Mouse (Mus musculus): ENCODE data around the gene Grap2. TPM values are rescaled to one million over a fixed set of nuclear protein-coding genes. Genes with fewer than 3 reads are reported as not detected.

The Grap2 gene
- polyA plus RNA-seq, 1 experiment from 2014 or later, result 0.35 TPM

DNA sequence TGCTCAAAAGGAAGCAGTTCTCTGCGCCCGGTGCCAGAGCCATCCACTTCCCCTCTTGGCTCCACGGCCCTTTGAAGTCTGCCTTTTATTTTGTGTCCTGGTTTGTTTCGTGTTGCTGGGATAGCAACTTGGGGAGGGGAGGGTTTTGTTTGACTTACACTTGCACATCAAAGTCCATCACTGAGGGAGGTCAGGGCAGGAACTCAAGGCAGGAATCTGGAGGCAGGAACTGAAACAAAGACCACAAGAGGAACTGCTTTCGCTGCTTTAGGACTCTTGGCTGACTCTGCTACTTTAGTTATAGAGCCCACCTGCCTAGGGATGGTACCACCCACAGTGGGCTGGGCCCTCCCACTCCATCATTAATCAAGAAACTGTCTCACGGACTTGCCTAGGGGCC, 54.1 kb downstream of the Grap2 start:
- no peak overlapping the region for H3K4me2 ChIP-seq
- no peak overlapping the region for H3K4me3 ChIP-seq (replicated peaks)
- 50% methylated on average over 6 of the region's 6 CpGs for WGBS
- ATAC-seq (ENCODE audit: low FRiP score), result no peak
- no peaks in the 10 kb centered on the region for H3K36me3 ChIP-seq
- no peaks in the 10 kb centered on the region for H3K27me3 ChIP-seq (replicated peaks)
- no peak overlapping the region for H3K27ac ChIP-seq (replicated peaks)
- H3K9ac ChIP-seq (replicated peaks), result no peak overlapping the region
- no peaks in the 10 kb centered on the region for H3K9me3 ChIP-seq (replicated peaks)
- H3K4me1 ChIP-seq, result peaks cover 3% of the 10 kb centered on the region; the same call in 1 of the 2 replicates

DNA sequence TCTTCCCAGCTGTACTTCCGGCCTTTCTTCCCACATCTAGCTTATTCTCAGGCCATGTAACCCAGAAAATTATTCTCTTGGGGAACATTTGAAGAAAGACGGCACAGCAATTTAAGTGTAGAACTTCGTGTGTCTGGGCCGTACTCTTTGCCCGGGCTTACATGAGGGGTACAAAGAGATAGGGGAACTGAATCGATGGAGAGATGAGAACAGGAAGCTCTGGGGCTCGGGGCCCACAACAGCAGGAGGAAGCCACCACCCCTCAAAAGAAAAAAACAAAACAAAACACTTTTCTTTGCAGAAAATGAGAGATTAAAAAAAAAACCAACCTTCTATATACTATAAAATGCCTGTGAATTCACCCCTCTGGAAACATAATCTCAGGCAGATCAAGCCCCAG, 57.8 kb downstream of the Grap2 start:
- Histone ChIP-seq H3K9ac (replicated peaks) (no peak overlapping the region), H3K27me3 (replicated peaks) (no peaks in the 10 kb centered on the region), H3K4me1 (no peaks in the 10 kb centered on the region; the same call in 1 of the 2 replicates), H3K36me3 (no peaks in the 10 kb centered on the region), H3K4me2 (no peak overlapping the region), H3K4me3 (replicated peaks) (no peak overlapping the region), H3K9me3 (replicated peaks) (no peaks in the 10 kb centered on the region), H3K27ac (replicated peaks) (no peak overlapping the region)
- ATAC-seq (ENCODE audit: low FRiP score), result no peak
- WGBS, result 72% methylated on average over 7 of the region's 7 CpGs

DNA sequence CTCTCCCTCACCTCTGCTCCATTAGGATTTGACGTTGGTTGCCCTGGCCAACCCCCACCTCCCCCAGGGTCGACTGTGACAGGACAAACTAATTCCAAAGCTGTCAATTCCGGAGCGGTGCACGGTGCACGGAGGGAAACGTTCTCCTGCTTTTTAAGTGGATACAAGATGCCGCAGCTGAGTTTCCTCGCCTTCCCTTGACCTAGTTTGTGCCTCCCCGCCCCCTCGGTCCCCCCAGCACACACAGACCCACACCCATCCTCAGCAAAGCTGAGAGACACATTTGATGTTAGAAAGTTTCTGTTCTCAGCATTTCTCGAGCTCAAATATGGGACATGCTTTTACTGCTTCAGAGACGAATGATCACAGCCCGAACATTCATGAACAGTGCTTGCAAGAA, 58.3 kb downstream of the Grap2 start:
- WGBS, result 62% methylated on average over 14 of the region's 14 CpGs
- no peak overlapping the region for H3K9ac ChIP-seq (replicated peaks)
- no peaks in the 10 kb centered on the region for H3K36me3 ChIP-seq
- ATAC-seq (ENCODE audit: low FRiP score), result no peak
- H3K27me3 ChIP-seq (replicated peaks), result no peaks in the 10 kb centered on the region
- no peak overlapping the region for H3K4me3 ChIP-seq (replicated peaks)
- H3K27ac ChIP-seq (replicated peaks), result no peak overlapping the region
- no peak overlapping the region for H3K4me2 ChIP-seq
- no peaks in the 10 kb centered on the region; the same call in 1 of the 2 replicates for H3K4me1 ChIP-seq
- H3K9me3 ChIP-seq (replicated peaks), result no peaks in the 10 kb centered on the region

DNA sequence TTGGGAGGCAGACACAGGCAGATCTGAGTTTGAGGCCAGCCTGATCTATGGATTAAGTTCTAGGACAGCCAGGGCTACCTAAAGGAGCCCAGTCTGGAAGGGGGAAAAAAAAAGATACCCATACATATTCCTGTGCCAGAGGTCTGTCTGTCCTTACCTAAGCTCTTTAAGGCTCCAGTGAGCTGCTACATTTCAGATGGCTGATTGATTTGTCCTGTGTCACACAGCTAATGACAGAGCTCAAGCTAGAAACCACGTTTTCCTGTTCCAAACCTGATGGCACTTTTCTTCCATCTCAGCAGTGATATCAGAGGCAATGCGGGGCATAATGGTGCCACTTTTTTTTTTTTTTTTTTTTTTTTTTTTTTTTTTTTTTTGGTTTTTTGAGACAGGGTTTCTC, 58.9 kb downstream of the Grap2 start:
- no peak overlapping the region for H3K9ac ChIP-seq (replicated peaks)
- H3K4me1 ChIP-seq, result no peaks in the 10 kb centered on the region; the same call in 1 of the 2 replicates
- no peaks in the 10 kb centered on the region for H3K36me3 ChIP-seq
- no peak overlapping the region for H3K4me3 ChIP-seq (replicated peaks)
- no peak overlapping the region for H3K27ac ChIP-seq (replicated peaks)
- H3K27me3 ChIP-seq (replicated peaks), result no peaks in the 10 kb centered on the region
- H3K9me3 ChIP-seq (replicated peaks), result no peaks in the 10 kb centered on the region
- H3K4me2 ChIP-seq, result no peak overlapping the region
- no peak for ATAC-seq (ENCODE audit: low FRiP score)
- WGBS, result 88% methylated on average over 2 of the region's 2 CpGs

- no peak overlapping the region for H3K9ac ChIP-seq (replicated peaks)
Observed at GRCm38 (mm10) chr15:80632280-80632893, 60.0 kb downstream of the Grap2 start.

DNA sequence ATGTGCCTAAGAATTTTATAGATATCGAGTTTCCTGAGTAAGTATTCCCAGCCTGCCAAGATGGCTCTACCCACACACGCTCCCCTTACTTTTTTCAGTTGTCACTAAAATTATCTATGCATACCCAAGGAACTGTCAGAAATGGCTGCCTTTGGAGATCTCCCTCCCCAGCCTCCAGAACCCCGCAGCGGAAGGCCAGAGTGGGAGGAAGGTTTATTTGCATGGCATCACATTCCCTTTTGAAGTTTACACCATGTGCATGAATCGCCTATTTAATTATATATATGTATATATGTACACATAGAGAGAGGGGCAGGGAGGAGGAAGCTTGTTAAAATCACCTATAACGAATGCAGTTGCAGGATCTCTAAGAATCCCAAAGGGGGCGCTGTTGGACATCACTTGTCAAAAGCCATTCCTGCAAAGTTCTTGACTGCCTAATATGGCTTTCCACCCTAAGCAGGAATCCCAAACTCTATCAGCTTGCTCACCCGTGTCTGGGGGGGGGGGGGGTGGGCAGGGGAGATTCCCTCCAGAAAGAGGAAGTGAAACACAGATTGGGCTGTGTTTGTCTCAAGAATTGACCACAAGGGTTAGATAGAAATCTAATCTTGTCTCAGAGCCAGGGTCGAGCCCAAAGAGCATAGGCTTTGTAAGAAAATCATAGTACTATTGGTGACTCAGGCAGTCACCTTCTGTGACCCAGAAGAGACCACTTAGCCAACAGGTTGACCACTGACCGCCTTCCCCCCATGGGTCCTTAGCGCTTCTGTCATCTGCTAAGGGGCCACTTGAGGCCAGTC, 62.2 kb downstream of the Grap2 start:
- Histone ChIP-seq H3K9me3 (replicated peaks) (no peaks in the 10 kb centered on the region), H3K36me3 (no peaks in the 10 kb centered on the region), H3K27ac (replicated peaks) (no peak overlapping the region), H3K27me3 (replicated peaks) (no peaks in the 10 kb centered on the region), H3K4me1 (no peaks in the 10 kb centered on the region; the same call in 1 of the 2 replicates), H3K4me3 (replicated peaks) (no peak overlapping the region), H3K9ac (replicated peaks) (no peak overlapping the region), H3K4me2 (no peak overlapping the region)
- WGBS, result 69% methylated on average over 11 of the region's 11 CpGs
- ATAC-seq (ENCODE audit: low FRiP score), result no peak

More at GRCm38 (mm10) chr15:80632280-80632893, 60.0 kb downstream of the Grap2 start:
- no peak overlapping the region for H3K4me2 ChIP-seq
- no peaks in the 10 kb centered on the region for H3K27me3 ChIP-seq (replicated peaks)
- ATAC-seq (ENCODE audit: low FRiP score), result no peak
- no peaks in the 10 kb centered on the region; the same call in 1 of the 2 replicates for H3K4me1 ChIP-seq
- H3K36me3 ChIP-seq, result no peaks in the 10 kb centered on the region
- H3K9me3 ChIP-seq (replicated peaks), result no peaks in the 10 kb centered on the region
- WGBS, result 90% methylated on average over 13 of the region's 13 CpGs
- no peak overlapping the region for H3K4me3 ChIP-seq (replicated peaks)
- H3K27ac ChIP-seq (replicated peaks), result no peak overlapping the region

DNA sequence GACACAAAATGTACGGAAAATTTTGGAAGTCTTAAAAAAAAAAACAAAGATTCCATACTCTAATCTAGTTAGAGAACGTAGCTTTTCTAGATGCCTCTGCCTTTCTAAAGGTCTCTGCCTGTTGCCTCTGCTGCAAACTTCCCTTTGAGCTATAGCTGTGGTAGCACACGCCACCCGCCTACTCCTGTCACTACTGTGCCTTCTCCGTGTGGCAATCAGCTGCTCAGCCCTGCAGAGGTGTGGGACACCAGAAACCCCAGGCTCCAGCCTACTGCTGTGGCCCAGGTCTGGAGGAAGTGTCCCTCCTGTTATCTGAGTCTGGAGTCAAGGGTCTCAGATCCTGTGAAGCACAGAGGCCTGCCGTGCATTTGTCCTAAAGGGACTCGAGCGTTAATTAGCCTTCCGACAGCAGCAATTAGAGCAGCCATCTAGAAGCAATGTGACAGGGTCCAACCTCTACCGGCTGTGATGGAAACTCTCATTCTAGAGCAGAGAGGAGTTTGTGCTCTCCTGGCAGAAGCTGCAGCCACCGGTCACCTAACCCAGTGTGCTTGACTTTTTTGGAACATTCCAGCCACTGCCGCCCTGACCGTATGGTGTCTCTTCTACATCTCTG, 64.5 kb downstream of the Grap2 start:
- H3K9ac ChIP-seq (replicated peaks), result no peak overlapping the region
- no peak overlapping the region for H3K4me3 ChIP-seq (replicated peaks)
- no peak for ATAC-seq (ENCODE audit: low FRiP score)
- no peaks in the 10 kb centered on the region for H3K27me3 ChIP-seq (replicated peaks)
- H3K36me3 ChIP-seq, result no peaks in the 10 kb centered on the region
- H3K9me3 ChIP-seq (replicated peaks), result no peaks in the 10 kb centered on the region
- WGBS, result 55% methylated on average over 13 of the region's 13 CpGs
- H3K27ac ChIP-seq (replicated peaks), result no peak overlapping the region
- H3K4me2 ChIP-seq, result no peak overlapping the region
- no peaks in the 10 kb centered on the region for H3K4me1 ChIP-seq

DNA sequence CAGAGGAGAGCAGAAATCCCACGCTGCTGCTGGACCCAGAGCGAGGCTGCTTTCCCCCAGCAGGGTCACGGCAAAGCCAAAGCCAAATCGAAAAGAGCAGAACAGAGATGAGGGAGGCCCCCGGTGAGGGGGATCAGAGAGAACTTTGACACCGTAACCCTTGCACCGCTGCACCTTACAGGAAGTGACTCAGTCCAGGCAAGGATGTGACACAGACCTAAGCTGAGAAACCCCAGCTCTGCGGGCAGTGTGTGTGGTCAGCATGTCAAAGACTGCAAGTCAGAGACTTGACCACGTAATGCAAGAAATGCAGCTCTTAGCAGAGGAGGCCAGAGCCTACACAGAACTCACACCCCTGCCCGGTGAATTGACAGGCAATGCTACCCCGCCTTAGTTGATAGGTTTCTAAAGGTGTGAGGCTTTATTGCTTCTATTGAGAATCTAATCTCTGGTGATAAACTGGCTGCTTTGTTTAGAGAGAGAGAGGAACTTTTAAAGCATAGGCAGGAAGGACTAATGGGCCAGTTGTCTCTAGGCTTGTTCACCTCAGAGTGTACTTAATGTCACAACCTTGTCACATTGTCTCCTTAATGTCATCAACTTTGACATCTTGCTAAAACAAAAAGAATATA, 66.8 kb downstream of the Grap2 start:
- Histone ChIP-seq H3K27me3 (replicated peaks) (no peaks in the 10 kb centered on the region), H3K27ac (replicated peaks) (no peak overlapping the region), H3K4me2 (no peak overlapping the region), H3K4me1 (no peaks in the 10 kb centered on the region; the same call in 1 of the 2 replicates), H3K9ac (replicated peaks) (no peak overlapping the region), H3K4me3 (replicated peaks) (no peak overlapping the region), H3K36me3 (no peaks in the 10 kb centered on the region), H3K9me3 (replicated peaks) (no peaks in the 10 kb centered on the region)
- ATAC-seq (ENCODE audit: low FRiP score), result no peak
- 63% methylated on average over 11 of the region's 11 CpGs for WGBS

DNA sequence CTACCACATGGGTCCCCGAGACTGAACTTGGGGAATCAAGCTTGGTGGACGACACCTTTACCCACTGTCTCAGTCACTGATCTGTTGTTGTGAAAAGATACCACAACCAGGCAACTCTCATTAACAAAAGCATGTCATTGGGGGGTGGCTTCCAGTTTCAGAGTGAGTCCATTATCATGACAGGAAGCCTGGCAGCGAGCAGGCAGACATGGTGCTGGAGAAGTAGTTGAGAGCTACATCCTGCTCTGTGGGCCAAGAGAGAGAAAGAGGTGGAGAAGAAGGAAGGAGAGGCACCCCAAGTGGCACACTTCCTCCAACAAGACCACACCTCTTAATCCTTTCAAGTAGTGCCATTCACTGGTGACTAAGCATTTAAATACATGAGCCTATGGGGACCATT, 67.5 kb downstream of the Grap2 start:
- Histone ChIP-seq H3K4me3 (replicated peaks) (no peak overlapping the region), H3K9ac (replicated peaks) (no peak overlapping the region), H3K4me2 (no peak overlapping the region), H3K4me1 (no peaks in the 10 kb centered on the region; the same call in 1 of the 2 replicates), H3K36me3 (no peaks in the 10 kb centered on the region), H3K9me3 (replicated peaks) (no peaks in the 10 kb centered on the region), H3K27me3 (replicated peaks) (no peaks in the 10 kb centered on the region), H3K27ac (replicated peaks) (no peak overlapping the region)
- WGBS, result 91% methylated on average over 3 of the region's 3 CpGs
- no peak for ATAC-seq (ENCODE audit: low FRiP score)

DNA sequence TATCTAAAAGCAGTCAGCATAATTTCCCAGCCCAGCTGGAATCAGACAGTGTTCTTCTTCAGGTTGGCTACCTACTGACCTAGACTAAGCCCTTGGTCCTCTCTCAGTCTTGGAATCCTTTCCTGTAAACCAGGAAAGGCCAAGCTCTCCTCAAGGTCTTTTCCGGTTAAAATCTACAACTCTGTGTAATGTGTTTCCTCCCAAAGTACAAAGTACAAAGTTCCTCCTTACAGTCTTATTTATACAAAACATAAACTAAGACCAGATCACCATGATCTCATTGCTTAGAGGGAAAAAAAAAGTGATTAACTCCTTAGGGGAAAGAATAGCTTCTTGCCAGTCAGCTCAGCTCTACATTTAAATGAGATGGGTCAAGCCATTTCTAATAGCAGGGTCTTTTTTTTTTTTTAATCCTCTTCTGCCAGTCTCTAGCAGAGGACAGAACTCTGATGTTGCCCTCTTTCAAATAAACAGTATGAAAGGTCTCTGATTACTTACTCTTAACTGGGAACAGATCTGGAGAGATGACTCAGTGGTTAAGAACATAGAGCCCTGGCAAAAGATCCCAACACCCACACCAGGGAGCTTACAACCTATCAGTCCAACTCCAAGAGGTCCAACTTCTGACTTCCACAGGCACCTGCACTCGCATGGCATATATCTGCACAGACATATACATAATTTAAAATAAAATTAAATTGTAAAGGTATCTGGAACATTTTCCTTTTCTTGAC, 69.5 kb downstream of the Grap2 start:
- Histone ChIP-seq H3K4me1 (no peaks in the 10 kb centered on the region; the same call in 1 of the 2 replicates), H3K36me3 (no peaks in the 10 kb centered on the region), H3K9me3 (replicated peaks) (no peaks in the 10 kb centered on the region), H3K27me3 (replicated peaks) (no peaks in the 10 kb centered on the region), H3K27ac (replicated peaks) (no peak overlapping the region), H3K4me2 (no peak overlapping the region), H3K4me3 (replicated peaks) (no peak overlapping the region), H3K9ac (replicated peaks) (no peak overlapping the region)
- no peak for ATAC-seq (ENCODE audit: low FRiP score)
- WGBS, result 90% methylated on average over 2 of the region's 2 CpGs
